Mouse (Mus musculus) spleen, adult 2 months (tissue): ENCODE results near the gene Apobec4.

Experiments used
- CTCF ChIP-seq: fragments of 200-500 bp; IDR thresholded peaks from 2 replicates; pipeline ENCODE4 v1.5.1; 2011; ENCODE audit warnings: mild to moderate bottlenecking, inconsistent platforms; ENCODE audit not compliant: insufficient read depth, insufficient read length, insufficient replicate concordance; ENCODE audit errors: extremely low read depth
- POLR2A ChIP-seq: fragments of 200-500 bp; IDR thresholded peaks from 2 replicates; pipeline ENCODE4 v1.6.1; 2011; ENCODE audit warnings: low read depth, low read length, inconsistent platforms

DNA sequence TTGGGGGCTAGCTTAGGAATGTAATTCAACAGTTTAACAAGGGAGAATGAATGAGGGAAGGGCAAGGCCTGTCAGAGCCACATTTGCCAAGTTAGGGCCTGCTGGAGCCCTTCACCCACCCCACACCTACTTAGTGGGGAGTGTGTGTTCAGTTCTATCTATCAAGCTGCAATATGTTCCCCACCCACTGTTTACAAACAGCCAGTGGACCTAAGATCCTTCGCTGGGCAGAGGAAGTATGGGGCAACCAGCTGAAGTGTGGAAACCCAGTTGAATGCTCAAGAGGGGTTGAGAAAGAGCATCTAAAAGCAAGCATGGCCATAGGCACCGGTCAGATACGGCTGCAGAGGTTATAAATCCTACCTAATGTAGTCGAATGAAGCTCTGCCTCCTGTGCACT is 36.6 kb downstream of the Apobec4 start:
- TF ChIP-seq CTCF (no peak), POLR2A (no peak)
